Comparison of ENCODE assay signal across 14 mouse cellular contexts in genomic region chr11:87920301-87920700, GRCm38 (mm10). TPM values are rescaled to one million over a fixed set of nuclear protein-coding genes. Genes with fewer than 3 reads are reported as not detected.
"Had no signal": no experiment of that assay in that cellular context is flagged by ENCODE, and none has a peak within 500 bp of the region (broad histone marks: within the 10 kb centered on the region; RNA-seq: fewer than 3 reads in every experiment).

No protein-coding gene starts in this region.

- DNase-seq: kidney, adult 8-10 months had no signal

- H3K27ac ChIP-seq: limb, embryonic 12.5 days; liver, embryonic 13.5 days; lung, embryonic 15.5 days; macrophage; midbrain, embryonic 15.5 days; neural tube, embryonic 12.5 days had no signal

- H3K4me3 ChIP-seq: limb, embryonic 12.5 days; liver, embryonic 13.5 days; lung, embryonic 15.5 days; megakaryocyte, embryonic 14.5 days; midbrain, embryonic 15.5 days; neural tube, embryonic 12.5 days had no signal

- ATAC-seq: intestine, postnatal 0 days; liver, postnatal 0 days; midbrain, embryonic 15.5 days had no signal

RNA-seq across cellular contexts. Expression of gene Olfr464, which starts 0.5 kb away (rescaled TPM):
- total RNA-seq: layer of hippocampus, postnatal 25 days; monocyte, adult 5-6 weeks; neutrophil, adult 5-6 weeks had no signal

RNA-seq across cellular contexts. Expression of gene Olfr463, which starts 23.1 kb away (rescaled TPM):
- total RNA-seq: layer of hippocampus, postnatal 25 days; left cerebral cortex, postnatal 14 days; monocyte, adult 5-6 weeks; neutrophil, adult 5-6 weeks had no signal

RNA-seq across cellular contexts. Expression of gene Olfr462, which starts 28.2 kb away (rescaled TPM):
- total RNA-seq: layer of hippocampus, postnatal 25 days; left cerebral cortex, postnatal 14 days; monocyte, adult 5-6 weeks; neutrophil, adult 5-6 weeks had no signal

RNA-seq across cellular contexts. Expression of gene Epx, which starts 45.0 kb away (rescaled TPM):
- total RNA-seq: monocyte, adult 5-6 weeks; neutrophil, adult 5-6 weeks had no signal
